Mouse (Mus musculus) neutrophil, adult 5-6 weeks (primary cell): Measurements from ENCODE around the gene Kif6. TPM values are rescaled to one million over a fixed set of nuclear protein-coding genes. Genes with fewer than 3 reads are reported as not detected.

Experiments
- ATAC-seq: fragments of 151-379, 151-347 bp; 2 replicates; pipeline ENCODE4 v1.8.0; 2017; ENCODE audit warnings: mild to moderate bottlenecking, moderate TSS enrichment; ENCODE audit not compliant: insufficient number of reproducible peaks, poor library complexity, low FRiP score, severe bottlenecking; ENCODE audit errors: extremely low read depth
- total RNA-seq: library from RNA; stranded (forward); fragments of 200-1000 nt; gene quantifications from 2 replicates; pipeline ENCODE4 v1.2.3, GENCODE M21; 2017

Gene Kif6
- not detected in 2 replicates for total RNA-seq

GRCm38 (mm10) chr17:49614577-49615235, at the start of gene Kif6:
Gene Kif6, plus strand, starts transcription at chr17:49615136.
- no peak for ATAC-seq

GRCm38 (mm10) chr17:49568717-49569116, 46.2 kb upstream of the Kif6 start:
- ATAC-seq = no peak

- no peak for ATAC-seq
Measured at GRCm38 (mm10) chr17:49577321-49577720, 37.6 kb upstream of the Kif6 start.

- ATAC-seq = no peak
Measured at GRCm38 (mm10) chr17:49582471-49582870, 32.5 kb upstream of the Kif6 start.

- ATAC-seq = no peak
Measured at GRCm38 (mm10) chr17:49590051-49590450, 24.9 kb upstream of the Kif6 start.

GRCm38 (mm10) chr17:49605397-49605796, 9.5 kb upstream of the Kif6 start:
- ATAC-seq = no peak

GRCm38 (mm10) chr17:49607351-49608027, 7.4 kb upstream of the Kif6 start:
- no peak for ATAC-seq

GRCm38 (mm10) chr17:49610296-49610695, 4.6 kb upstream of the Kif6 start:
- no peak for ATAC-seq

GRCm38 (mm10) chr17:49615241-49615651, 310 bp downstream of the Kif6 start:
- ATAC-seq = no peak

GRCm38 (mm10) chr17:49624572-49624971, 9.6 kb downstream of the Kif6 start:
- no peak for ATAC-seq

GRCm38 (mm10) chr17:49627011-49627794, 12.3 kb downstream of the Kif6 start:
- no peak for ATAC-seq

GRCm38 (mm10) chr17:49628875-49629274, 13.9 kb downstream of the Kif6 start:
- no peak for ATAC-seq

- ATAC-seq = no peak
Measured at GRCm38 (mm10) chr17:49633041-49633440, 18.1 kb downstream of the Kif6 start.

GRCm38 (mm10) chr17:49641903-49642302, 27.0 kb downstream of the Kif6 start:
- ATAC-seq = no peak

GRCm38 (mm10) chr17:49642336-49642735, 27.4 kb downstream of the Kif6 start:
- ATAC-seq = no peak

GRCm38 (mm10) chr17:49642889-49643490, 28.1 kb downstream of the Kif6 start:
- no peak for ATAC-seq

- ATAC-seq = no peak
Measured at GRCm38 (mm10) chr17:49646267-49646666, 31.3 kb downstream of the Kif6 start.

- ATAC-seq = no peak
Measured at GRCm38 (mm10) chr17:49648970-49649369, 34.0 kb downstream of the Kif6 start.

- ATAC-seq = no peak
Measured at GRCm38 (mm10) chr17:49649394-49649793, 34.5 kb downstream of the Kif6 start.
